Mouse (Mus musculus): ENCODE results near the gene Cab39. TPM values are rescaled to one million over a fixed set of nuclear protein-coding genes. Genes with fewer than 3 reads are reported as not detected.

The Cab39 gene
- total and polyA plus RNA-seq, 2 experiments = 17.5 to 54.0 TPM

- H3K27me3 ChIP-seq (ENCODE audit: control insufficient read depth, insufficient read depth, low read length) = no peaks in the 10 kb centered on the region
- TF ChIP-seq CTCF (IDR thresholded peaks at IDR 0.05; ENCODE audit: low read depth, low read length) = no peak
- no peak for TF ChIP-seq POLR2A (IDR thresholded peaks at IDR 0.05; ENCODE audit: extremely low read depth, insufficient read depth, low read length)
- H3K4me3 ChIP-seq (ENCODE audit: insufficient read depth, low read depth, low read length) = no peak overlapping the region
- peaks cover 13% of the 10 kb centered on the region for H3K4me1 ChIP-seq (ENCODE audit: control insufficient read depth, insufficient read depth, low read length)
- DNase-seq (ENCODE audit: extremely low read depth, low read depth, low spot score) = no peak
- no peak overlapping the region for H3K27ac ChIP-seq (replicated peaks; ENCODE audit: insufficient read depth, low read depth, low read length)
- no peaks in the 10 kb centered on the region for H3K36me3 ChIP-seq (ENCODE audit: control insufficient read depth, insufficient read depth, low read length)
- H3K9ac ChIP-seq (ENCODE audit: low read depth, low read length) = no peak overlapping the region
- no peaks in the 10 kb centered on the region for H3K79me2 ChIP-seq (ENCODE audit: control insufficient read depth, insufficient read depth, low read length)
- 57% methylated on average over 12 of the region's 12 CpGs for WGBS
Observed at GRCm38 (mm10) chr1:85898761-85899387, 105.6 kb downstream of the Cab39 start.

- Histone ChIP-seq H3K27me3 (ENCODE audit: control insufficient read depth, insufficient read depth, low read length) (no peaks in the 10 kb centered on the region), H3K4me3 (ENCODE audit: insufficient read depth, low read depth, low read length) (no peak overlapping the region), H3K27ac (replicated peaks; ENCODE audit: insufficient read depth, low read depth, low read length) (no peak overlapping the region), H3K79me2 (ENCODE audit: control insufficient read depth, insufficient read depth, low read length) (no peaks in the 10 kb centered on the region), H3K9ac (ENCODE audit: low read depth, low read length) (no peak overlapping the region), H3K36me3 (ENCODE audit: control insufficient read depth, insufficient read depth, low read length) (no peaks in the 10 kb centered on the region), H3K4me1 (ENCODE audit: control insufficient read depth, insufficient read depth, low read length) (peaks cover 10% of the 10 kb centered on the region)
- TF ChIP-seq CTCF (IDR thresholded peaks at IDR 0.05; ENCODE audit: low read depth, low read length) = no peak
- no peak for TF ChIP-seq POLR2A (IDR thresholded peaks at IDR 0.05; ENCODE audit: extremely low read depth, insufficient read depth, low read length)
- no peak for DNase-seq (ENCODE audit: extremely low read depth, low read depth, low spot score)
Observed at GRCm38 (mm10) chr1:85899388-85899761, 106.1 kb downstream of the Cab39 start.

- Histone ChIP-seq H3K27ac (replicated peaks; ENCODE audit: insufficient read depth, low read depth, low read length) (no peak overlapping the region), H3K79me2 (ENCODE audit: control insufficient read depth, insufficient read depth, low read length) (no peaks in the 10 kb centered on the region), H3K4me3 (ENCODE audit: insufficient read depth, low read depth, low read length) (no peak overlapping the region), H3K9ac (ENCODE audit: low read depth, low read length) (no peak overlapping the region), H3K27me3 (ENCODE audit: control insufficient read depth, insufficient read depth, low read length) (no peaks in the 10 kb centered on the region), H3K36me3 (ENCODE audit: control insufficient read depth, insufficient read depth, low read length) (peaks cover 5% of the 10 kb centered on the region; the same call in 1 of the 2 replicates), H3K4me1 (ENCODE audit: control insufficient read depth, insufficient read depth, low read length) (peaks cover 10% of the 10 kb centered on the region)
- 59% methylated on average over 7 of the region's 7 CpGs for WGBS
- TF ChIP-seq POLR2A (IDR thresholded peaks at IDR 0.05; ENCODE audit: extremely low read depth, insufficient read depth, low read length) (no peak), CTCF (IDR thresholded peaks at IDR 0.05; ENCODE audit: low read depth, low read length) (no peak)
- no peak for DNase-seq (ENCODE audit: extremely low read depth, low read depth, low spot score)
Observed at GRCm38 (mm10) chr1:85900521-85901333, 107.5 kb downstream of the Cab39 start.

Other genes with a start within 250 kb of the Cab39 start
- gene G530012D18Rik, start 217.8 kb upstream of the Cab39 start, total RNA-seq (2014; rRNA removed) = not detected in 2 replicates
- not detected in 2 replicates for gene G530012D18Rik, start 217.8 kb upstream of the Cab39 start, polyA plus RNA-seq (2012; rRNA removed)
- gene Sp110, start 194.6 kb upstream of the Cab39 start, total RNA-seq (2014; rRNA removed) = 2.5 and 2.6 TPM in 2 replicates
- gene Sp110, start 194.6 kb upstream of the Cab39 start, polyA plus RNA-seq (2012; rRNA removed) = 1.4 and 2.6 TPM in 2 replicates
- 3.5 and 4.9 TPM in 2 replicates for gene Sp140, start 193.1 kb upstream of the Cab39 start, total RNA-seq (2014; rRNA removed)
- gene Sp140, start 193.1 kb upstream of the Cab39 start, polyA plus RNA-seq (2012; rRNA removed) = 1.3 TPM in 2 replicates
- 12.6 and 14.6 TPM in 2 replicates for gene Sp100, start 143.5 kb upstream of the Cab39 start, total RNA-seq (2014; rRNA removed)
- 2.8 and 3.2 TPM in 2 replicates for gene Sp100, start 143.5 kb upstream of the Cab39 start, polyA plus RNA-seq (2012; rRNA removed)
- gene A630001G21Rik, start 14.8 kb upstream of the Cab39 start, total RNA-seq (2014; rRNA removed) = 0.37 and 1.5 TPM in 2 replicates
- 0.36 and 0.77 TPM in 2 replicates for gene A630001G21Rik, start 14.8 kb upstream of the Cab39 start, polyA plus RNA-seq (2012; rRNA removed)
- gene Itm2c, start 100.8 kb downstream of the Cab39 start, total RNA-seq (2014; rRNA removed) = 39.1 and 41.1 TPM in 2 replicates
- 48.3 and 60.1 TPM in 2 replicates for gene Itm2c, start 100.8 kb downstream of the Cab39 start, polyA plus RNA-seq (2012; rRNA removed)
- gene 4933407L21Rik, start 135.0 kb downstream of the Cab39 start, total RNA-seq (2014; rRNA removed) = not detected in 2 replicates
- not detected in 2 replicates for gene 4933407L21Rik, start 135.0 kb downstream of the Cab39 start, polyA plus RNA-seq (2012; rRNA removed)
- gene Gpr55, start 167.6 kb downstream of the Cab39 start, total RNA-seq (2014; rRNA removed) = 0.09 and 0.20 TPM in 2 replicates
- 0.04 TPM in 1 of 2 replicates, not detected in the other for gene Gpr55, start 167.6 kb downstream of the Cab39 start, polyA plus RNA-seq (2012; rRNA removed)
- not detected in 2 replicates for gene Spata3, start 223.4 kb downstream of the Cab39 start, total RNA-seq (2014; rRNA removed)
- gene Spata3, start 223.4 kb downstream of the Cab39 start, polyA plus RNA-seq (2012; rRNA removed) = not detected in 2 replicates